Mouse (Mus musculus) cerebellum, adult 2 months (tissue): Measurements from ENCODE around the gene Astn2. TPM values are rescaled to one million over a fixed set of nuclear protein-coding genes. Genes with fewer than 3 reads are reported as not detected.
A peak's percentile ranks its signal among the peaks of the same experiment; 100 is the strongest.

Experiments used
- DNase-seq, 2 experiments: peaks; one replicate each; pipeline ENCODE4 v3.0.0; 2021
- H3K27ac ChIP-seq: fragments of 200-500 bp; 2 replicates; pipeline ENCODE4 v1.5.1; 2012; ENCODE audit warnings: low read length, control low read depth, inconsistent platforms; ENCODE audit not compliant: insufficient read depth
- H3K27me3 ChIP-seq: fragments of 200-500 bp; 2 replicates; pipeline ENCODE4 v1.6.1; 2012; ENCODE audit warnings: inconsistent platforms, mild to moderate bottlenecking, low read length, moderate library complexity; ENCODE audit not compliant: control insufficient read depth, insufficient read depth
- H3K4me1 ChIP-seq: fragments of 200-500 bp; 2 replicates; pipeline ENCODE4 v1.6.1; 2011; ENCODE audit warnings: low read length; ENCODE audit not compliant: control insufficient read depth, insufficient read depth
- H3K4me3 ChIP-seq: fragments of 200-500 bp; replicated peaks from 2 replicates; pipeline ENCODE3; 2011; ENCODE audit warnings: mild to moderate bottlenecking, low read depth, low read length, control low read depth; ENCODE audit not compliant: insufficient read depth
- CTCF ChIP-seq: fragments of 200-500 bp; IDR thresholded peaks from 2 replicates; pipeline ENCODE4 v1.5.1; 2011; ENCODE audit warnings: low read depth, mild to moderate bottlenecking, control low read depth, low read length, moderate library complexity, borderline replicate concordance; ENCODE audit not compliant: insufficient read depth
- POLR2A ChIP-seq: fragments of 200-500 bp; IDR thresholded peaks from 2 replicates; pipeline ENCODE4 v1.6.1; 2011; ENCODE audit warnings: low read length, control low read depth, borderline replicate concordance; ENCODE audit not compliant: insufficient read depth
- WGBS: fragments of 180-500 bp; shearing (Covaris S2); methylation state at CpG from one replicate; pipeline ENCODE4 v1.1.7; 2018; 5-methylcytosine and 5-hydroxymethylcytosine counted together
- polyA plus RNA-seq: library from polyadenylated mRNA; depleted of rRNA; stranded (reverse); fragments of >200 nt; gene quantifications from 2 replicates; pipeline ENCODE4 v1.2.3, GENCODE M21; 2012

Gene Astn2
- polyA plus RNA-seq, 1 experiment: 56.9 TPM

DNA sequence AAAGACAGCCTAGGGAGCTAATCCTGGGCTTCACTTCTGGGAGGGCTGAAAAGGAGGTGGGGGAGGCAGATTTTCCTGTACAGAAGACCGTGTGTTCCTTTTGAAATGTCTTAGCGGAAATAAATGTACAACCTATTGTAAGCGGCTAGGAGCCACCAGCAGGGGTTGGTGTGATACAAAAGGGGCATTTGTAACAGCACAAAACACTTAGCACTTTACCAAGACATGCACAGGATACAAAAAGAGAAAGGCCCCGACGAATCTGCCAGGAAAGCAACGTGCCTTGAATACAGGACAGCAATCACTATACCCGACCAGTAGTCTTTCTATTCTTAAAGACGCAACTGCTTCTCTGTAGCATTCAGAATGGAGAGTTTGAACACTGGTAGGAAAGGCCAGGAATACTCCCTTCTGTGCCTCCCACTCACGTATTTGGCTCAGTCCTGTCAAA lies 564.8 kb downstream of the Astn2 start:
- peaks cover 16% of the 10 kb centered on the region for H3K4me1 ChIP-seq
- 61% methylated on average over 9 of the region's 9 CpGs for WGBS
- no peak for TF ChIP-seq CTCF
- no peak for TF ChIP-seq POLR2A
- no peaks in the 10 kb centered on the region for H3K27me3 ChIP-seq
- H3K27ac ChIP-seq: no peak overlapping the region
- H3K4me3 ChIP-seq: no peak overlapping the region
- DNase-seq: peak in 1 of 2 experiments; percentile 34

DNA sequence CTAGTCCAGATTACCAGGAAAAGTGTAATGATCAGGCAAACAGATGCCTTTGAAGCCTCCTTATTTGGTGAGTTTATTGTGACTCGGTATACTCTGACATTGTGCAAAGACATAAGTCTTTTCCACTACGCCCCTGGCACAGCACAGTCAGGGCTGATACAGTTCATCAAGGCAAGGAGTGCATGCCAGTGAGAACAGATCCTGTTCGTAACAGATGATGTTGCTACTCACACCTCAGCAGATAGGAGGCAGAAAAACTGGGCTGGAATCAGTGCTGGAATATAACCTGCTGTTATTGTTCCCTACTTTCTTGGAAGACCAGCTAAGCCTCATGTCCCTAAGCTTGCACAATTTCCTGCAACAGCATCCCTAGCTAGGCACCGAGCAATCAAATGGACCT lies 565.6 kb downstream of the Astn2 start:
- 82% methylated on average over 4 of the region's 4 CpGs for WGBS
- no peak overlapping the region for H3K27ac ChIP-seq

DNA sequence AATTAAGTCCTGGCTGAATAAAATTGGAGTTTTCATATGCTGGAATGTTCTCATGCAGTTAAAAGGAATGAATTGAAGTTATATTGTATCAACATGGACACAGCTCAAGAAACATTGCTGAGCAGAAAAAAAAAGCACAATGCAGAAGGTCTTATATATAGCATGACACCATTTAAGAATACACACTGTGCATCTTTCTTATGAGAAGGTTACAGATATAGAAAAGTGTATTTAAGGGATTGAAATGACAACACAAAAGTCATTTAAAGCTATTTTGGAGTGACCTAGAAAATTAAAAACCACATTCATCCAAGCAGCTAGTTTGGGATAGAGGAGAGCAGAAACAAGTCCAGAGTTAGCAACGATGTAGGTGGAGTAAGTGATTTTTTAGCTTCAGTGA lies 571.4 kb downstream of the Astn2 start:
- Histone ChIP-seq H3K27me3 (no peaks in the 10 kb centered on the region), H3K4me1 (peaks cover 15% of the 10 kb centered on the region), H3K27ac (no peak overlapping the region), H3K4me3 (no peak overlapping the region)
- DNase-seq: no peak
- WGBS: 71% methylated on average over 1 of the region's 1 CpGs
- TF ChIP-seq POLR2A (no peak), CTCF (no peak)

More for the DNA sequence above, 565.6 kb downstream of the Astn2 start:
- DNase-seq: no peak
- Histone ChIP-seq H3K4me3 (no peak overlapping the region), H3K27me3 (no peaks in the 10 kb centered on the region), H3K4me1 (peaks cover 15% of the 10 kb centered on the region)
- no peak for TF ChIP-seq CTCF
- TF ChIP-seq POLR2A: no peak

DNA sequence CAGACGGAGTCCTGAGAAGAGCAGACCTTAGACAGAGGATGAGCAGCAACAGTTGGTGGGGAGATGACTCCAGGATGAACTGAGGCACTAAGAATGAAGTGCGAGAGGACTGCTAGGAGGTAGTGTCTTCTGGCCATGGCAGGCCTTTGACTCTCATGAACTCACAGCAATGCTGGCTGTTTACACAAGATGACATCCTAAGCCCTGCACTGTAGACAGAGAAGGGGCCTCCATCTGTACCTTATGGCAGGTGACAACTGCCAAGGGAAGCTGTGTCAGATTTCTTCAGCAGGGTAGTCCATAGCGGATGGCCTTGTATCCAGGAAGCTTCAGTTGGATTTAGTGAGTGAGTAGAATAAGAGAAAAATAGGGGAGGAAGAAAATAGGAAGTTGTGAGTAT lies 572.5 kb downstream of the Astn2 start:
- no peak overlapping the region for H3K27ac ChIP-seq
- no peaks in the 10 kb centered on the region for H3K27me3 ChIP-seq
- H3K4me3 ChIP-seq: no peak overlapping the region
- 48% methylated on average over 3 of the region's 3 CpGs for WGBS
- TF ChIP-seq POLR2A (no peak), CTCF (no peak)
- peak in 1 of 2 experiments; percentile 52 for DNase-seq
- peaks cover 15% of the 10 kb centered on the region for H3K4me1 ChIP-seq

DNA sequence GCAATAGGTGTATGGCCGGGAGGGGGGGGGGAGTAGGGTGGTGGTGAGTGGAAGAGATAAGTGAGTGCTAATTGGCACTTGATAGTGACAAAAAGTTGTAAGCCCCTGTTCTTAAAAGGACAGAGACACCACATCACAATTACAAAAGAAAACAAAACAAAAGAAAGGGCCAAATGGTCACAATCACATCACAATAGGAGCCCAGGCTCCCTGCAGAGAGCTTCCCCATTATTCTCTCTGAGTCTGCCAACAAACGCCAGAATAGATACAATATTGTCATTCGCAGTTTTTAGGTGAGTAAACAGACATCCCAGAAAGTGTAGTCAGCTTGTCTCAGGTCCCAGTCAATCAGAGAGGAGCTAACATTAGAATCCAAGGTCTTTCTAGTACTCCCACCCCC lies 573.9 kb downstream of the Astn2 start:
- 5% methylated on average over 3 of the region's 3 CpGs for WGBS

DNA sequence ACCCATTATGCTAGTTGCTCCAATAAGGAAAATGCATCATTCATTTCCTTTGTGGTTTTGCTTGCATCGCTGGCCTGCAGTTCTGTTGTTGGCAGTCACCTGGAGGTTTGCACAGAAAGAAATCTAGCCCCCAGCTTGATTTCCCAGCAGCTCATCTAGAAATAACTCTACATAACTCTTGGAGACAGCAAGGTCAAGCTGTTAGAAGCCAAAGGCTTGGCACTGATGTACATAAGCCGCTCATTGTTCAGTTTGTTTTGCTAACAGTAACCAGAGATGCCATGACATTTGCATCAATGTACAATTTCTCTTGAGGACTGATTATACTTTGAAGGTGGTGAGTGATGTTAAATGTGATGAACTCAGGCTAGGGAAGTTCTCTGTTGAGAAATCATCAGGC lies 583.3 kb downstream of the Astn2 start:
- TF ChIP-seq CTCF (no peak), POLR2A (no peak)
- H3K4me1 ChIP-seq: peaks cover 6% of the 10 kb centered on the region; the same call in 1 of the 2 replicates
- no peak overlapping the region for H3K4me3 ChIP-seq
- H3K27me3 ChIP-seq: no peaks in the 10 kb centered on the region
- no peak overlapping the region for H3K27ac ChIP-seq
- peak in 1 of 2 experiments; percentile 23 for DNase-seq
- 9% methylated on average over 2 of the region's 2 CpGs for WGBS

More for the DNA sequence above, 573.9 kb downstream of the Astn2 start:
- Histone ChIP-seq H3K4me3 (no peak overlapping the region), H3K4me1 (peaks cover 12% of the 10 kb centered on the region), H3K27me3 (no peaks in the 10 kb centered on the region), H3K27ac (no peak overlapping the region)
- TF ChIP-seq CTCF (no peak), POLR2A (no peak)
- peak; percentile 76 to 82 for DNase-seq

DNA sequence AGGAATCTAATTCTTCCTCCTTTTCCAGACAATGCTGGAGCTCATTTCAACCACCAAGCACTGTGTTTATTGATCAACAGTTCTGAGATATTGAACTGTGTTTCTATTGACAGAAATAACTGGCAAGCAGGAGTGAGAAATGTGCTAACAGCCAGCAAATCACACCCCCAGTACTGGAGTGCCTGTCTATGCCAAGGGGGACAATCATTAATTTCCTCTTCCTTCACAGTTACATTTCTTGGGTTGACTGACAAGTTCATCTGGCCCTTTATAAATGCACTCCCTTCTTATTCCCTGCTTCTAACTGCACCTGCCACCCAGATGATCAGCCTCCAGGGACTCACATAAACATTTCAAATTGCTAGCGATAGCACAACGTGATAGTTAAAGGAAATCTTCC lies 584.2 kb downstream of the Astn2 start:
- no peak for DNase-seq
- WGBS: 94% methylated on average over 2 of the region's 2 CpGs
- Histone ChIP-seq H3K27ac (no peak overlapping the region), H3K27me3 (no peaks in the 10 kb centered on the region), H3K4me3 (no peak overlapping the region), H3K4me1 (peaks cover 6% of the 10 kb centered on the region; the same call in 1 of the 2 replicates)
- TF ChIP-seq CTCF (no peak), POLR2A (no peak)

DNA sequence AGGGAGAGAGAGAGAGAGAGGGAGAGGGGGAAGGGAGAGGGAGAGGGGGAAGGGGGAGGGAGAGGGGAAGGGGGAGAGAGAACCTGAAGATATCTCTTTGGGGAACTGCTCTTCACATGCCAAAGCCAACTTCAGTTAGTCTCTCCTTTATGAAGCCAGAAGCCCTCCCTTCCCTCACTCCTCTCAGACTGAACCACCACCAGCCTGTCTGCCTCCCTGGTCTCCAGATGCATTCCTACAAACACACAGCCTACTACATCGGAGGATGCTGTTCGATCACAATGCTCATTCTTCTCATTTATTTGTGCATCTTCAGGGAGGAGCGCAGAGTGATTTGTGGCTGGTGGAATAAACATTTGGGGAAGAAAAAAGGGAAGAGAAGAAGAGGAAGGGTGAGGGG lies 584.6 kb downstream of the Astn2 start:
- TF ChIP-seq CTCF (no peak), POLR2A (no peak)
- no peak for DNase-seq
- Histone ChIP-seq H3K4me1 (peaks cover 6% of the 10 kb centered on the region; the same call in 1 of the 2 replicates), H3K27me3 (no peaks in the 10 kb centered on the region), H3K27ac (no peak overlapping the region), H3K4me3 (no peak overlapping the region)
- 82% methylated on average over 3 of the region's 3 CpGs for whole genome bisulfite sequencing
